Mouse (Mus musculus): ENCODE data around the gene Slc37a3. TPM values are rescaled to one million over a fixed set of nuclear protein-coding genes. Genes with fewer than 3 reads are reported as not detected.
"Not testable (repeated sequence)": the region's sequence is repeated elsewhere in the genome, so short reads cannot be mapped to it uniquely, and the experiment has no call there.

Slc37a3 gene
- polyA plus RNA-seq, 2 experiments = 42.8 to 62.6 TPM

- no peak overlapping the region for H3K27ac ChIP-seq (replicated peaks; ENCODE audit: low read depth, low read length)
- 50% methylated on average over 7 of the region's 7 CpGs for WGBS
- H3K36me3 ChIP-seq (ENCODE audit: control insufficient read depth, insufficient read depth, low read length) = peaks cover 13% of the 10 kb centered on the region
- no peak for TF ChIP-seq POLR2A (IDR thresholded peaks at IDR 0.05; ENCODE audit: borderline replicate concordance, extremely low read depth, insufficient read depth, insufficient read length)
- H3K27me3 ChIP-seq (ENCODE audit: control insufficient read depth, insufficient read depth, low read length) = no peaks in the 10 kb centered on the region
- no peak overlapping the region for H3K4me2 ChIP-seq (replicated peaks; ENCODE audit: low read depth, low read length, severe bottlenecking)
- DNase-seq (ENCODE audit: low spot score) (no peak), ATAC-seq (ENCODE audit: low FRiP score, low read depth) (no peak)
- H3K9me3 ChIP-seq (ENCODE audit: control insufficient read depth, low read length) = no peaks in the 10 kb centered on the region
- H3K4me1 ChIP-seq (ENCODE audit: control insufficient read depth, insufficient read depth, low read length) = peaks cover 12% of the 10 kb centered on the region; the same call in 1 of the 2 replicates
- H3K9ac ChIP-seq (ENCODE audit: low read depth, low read length, severe bottlenecking) = no peak overlapping the region
- H3K4me3 ChIP-seq (replicated peaks; ENCODE audit: low read length) = no peak overlapping the region
These were observed 4.7 kb downstream of the Slc37a3 start for GRCm38 (mm10) chr6:39372727-39373126.

- DNase-seq (ENCODE audit: low spot score) = no peak
- Histone ChIP-seq H3K27me3 (ENCODE audit: control insufficient read depth, insufficient read depth, low read length) (no peaks in the 10 kb centered on the region), H3K9me3 (ENCODE audit: control insufficient read depth, low read length) (no peaks in the 10 kb centered on the region), H3K9ac (ENCODE audit: low read depth, low read length, severe bottlenecking) (no peak overlapping the region), H3K4me2 (replicated peaks; ENCODE audit: low read depth, low read length, severe bottlenecking) (no peak overlapping the region), H3K4me3 (replicated peaks; ENCODE audit: low read length) (no peak overlapping the region), H3K27ac (replicated peaks; ENCODE audit: low read depth, low read length) (no peak overlapping the region), H3K36me3 (ENCODE audit: control insufficient read depth, insufficient read depth, low read length) (peaks cover 13% of the 10 kb centered on the region), H3K4me1 (ENCODE audit: control insufficient read depth, insufficient read depth, low read length) (peaks cover 11% of the 10 kb centered on the region; the same call in 1 of the 2 replicates)
- no peak for TF ChIP-seq POLR2A (IDR thresholded peaks at IDR 0.05; ENCODE audit: borderline replicate concordance, extremely low read depth, insufficient read depth, insufficient read length)
- ATAC-seq (ENCODE audit: low FRiP score, low read depth) = no peak
These were observed 5.4 kb downstream of the Slc37a3 start for GRCm38 (mm10) chr6:39372042-39372441.

DNA sequence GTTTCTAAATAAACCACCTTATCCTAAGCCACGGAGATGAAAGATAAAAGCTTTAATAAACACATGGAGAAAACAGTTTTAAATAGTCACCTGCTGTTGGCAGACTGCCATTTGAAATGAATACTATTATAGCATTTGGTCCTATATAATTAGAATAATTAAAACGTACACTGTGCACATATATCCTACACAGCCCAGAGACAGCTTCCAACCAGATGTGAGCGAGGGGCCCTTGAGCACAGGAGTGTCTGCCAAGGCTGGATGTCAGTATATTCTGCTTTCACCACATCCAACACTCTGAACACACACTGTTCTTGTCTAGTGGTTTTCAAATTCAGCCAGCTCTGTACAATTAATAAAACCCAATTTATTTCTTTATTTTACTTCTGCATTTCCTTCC lies 7.8 kb downstream of the Slc37a3 start:
- 45% methylated on average over 3 of the region's 3 CpGs for WGBS
- ATAC-seq (ENCODE audit: low FRiP score, low read depth) = no peak
- H3K4me2 ChIP-seq (replicated peaks; ENCODE audit: low read depth, low read length, severe bottlenecking) = no peak overlapping the region
- no peaks in the 10 kb centered on the region for H3K4me1 ChIP-seq (ENCODE audit: control insufficient read depth, insufficient read depth, low read length)
- H3K36me3 ChIP-seq (ENCODE audit: control insufficient read depth, insufficient read depth, low read length) = peaks cover 29% of the 10 kb centered on the region
- no peak for TF ChIP-seq POLR2A (IDR thresholded peaks at IDR 0.05; ENCODE audit: borderline replicate concordance, extremely low read depth, insufficient read depth, insufficient read length)
- H3K27ac ChIP-seq (replicated peaks; ENCODE audit: low read depth, low read length) = no peak overlapping the region
- no peak for DNase-seq (ENCODE audit: low spot score)
- no peaks in the 10 kb centered on the region for H3K27me3 ChIP-seq (ENCODE audit: control insufficient read depth, insufficient read depth, low read length)
- no peak overlapping the region for H3K4me3 ChIP-seq (replicated peaks; ENCODE audit: low read length)
- no peaks in the 10 kb centered on the region for H3K9me3 ChIP-seq (ENCODE audit: control insufficient read depth, low read length)
- no peak overlapping the region for H3K9ac ChIP-seq (ENCODE audit: low read depth, low read length, severe bottlenecking)

GRCm38 (mm10) chr6:39362684-39363083 lies 14.8 kb downstream of the Slc37a3 start:
- no peaks in the 10 kb centered on the region for H3K27me3 ChIP-seq (ENCODE audit: control insufficient read depth, insufficient read depth, low read length)
- H3K4me1 ChIP-seq (ENCODE audit: control insufficient read depth, insufficient read depth, low read length) = no peaks in the 10 kb centered on the region
- H3K4me2 ChIP-seq (replicated peaks; ENCODE audit: low read depth, low read length, severe bottlenecking) = no peak overlapping the region
- no peak for DNase-seq (ENCODE audit: low spot score)
- no peak overlapping the region for H3K4me3 ChIP-seq (replicated peaks; ENCODE audit: low read length)
- H3K9me3 ChIP-seq (ENCODE audit: control insufficient read depth, low read length) = no peaks in the 10 kb centered on the region
- no peak overlapping the region for H3K9ac ChIP-seq (ENCODE audit: low read depth, low read length, severe bottlenecking)
- 60% methylated on average over 2 of the region's 2 CpGs for whole genome bisulfite sequencing
- H3K27ac ChIP-seq (replicated peaks; ENCODE audit: low read depth, low read length) = no peak overlapping the region
- no peak for ATAC-seq (ENCODE audit: low FRiP score, low read depth)
- no peak for TF ChIP-seq POLR2A (IDR thresholded peaks at IDR 0.05; ENCODE audit: borderline replicate concordance, extremely low read depth, insufficient read depth, insufficient read length)
- peaks cover 42% of the 10 kb centered on the region for H3K36me3 ChIP-seq (ENCODE audit: control insufficient read depth, insufficient read depth, low read length)

DNA sequence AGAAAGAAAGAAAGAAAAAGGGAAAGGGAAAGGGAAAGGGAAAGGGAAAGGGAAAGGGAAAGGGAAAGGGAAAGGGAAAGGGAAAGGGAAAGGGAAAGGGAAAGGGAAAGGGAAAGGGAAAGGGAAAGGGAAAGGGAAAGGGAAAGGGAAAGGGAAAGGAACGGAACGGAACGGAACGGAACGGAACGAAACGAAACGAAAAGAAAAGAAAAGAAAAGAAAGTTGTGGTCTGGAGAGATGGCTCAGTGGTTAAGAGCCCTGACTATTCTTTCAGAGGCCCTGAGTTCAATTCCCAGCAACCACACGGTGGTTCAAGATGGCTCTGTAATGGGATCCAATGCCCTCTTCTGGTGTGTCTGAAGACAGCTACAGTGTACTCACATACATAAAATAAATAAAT lies 18.3 kb downstream of the Slc37a3 start:
- peaks cover 52% of the 10 kb centered on the region for H3K36me3 ChIP-seq (ENCODE audit: control insufficient read depth, insufficient read depth, low read length)
- not testable (repeated sequence) for H3K9ac ChIP-seq (ENCODE audit: low read depth, low read length, severe bottlenecking); H3K9me3 ChIP-seq (ENCODE audit: control insufficient read depth, low read length); H3K4me1 ChIP-seq (ENCODE audit: control insufficient read depth, insufficient read depth, low read length); H3K4me3 ChIP-seq (replicated peaks; ENCODE audit: low read length); H3K27ac ChIP-seq (replicated peaks; ENCODE audit: low read depth, low read length); ATAC-seq (ENCODE audit: low FRiP score, low read depth); DNase-seq (ENCODE audit: low spot score); H3K27me3 ChIP-seq (ENCODE audit: control insufficient read depth, insufficient read depth, low read length); H3K4me2 ChIP-seq (replicated peaks; ENCODE audit: low read depth, low read length, severe bottlenecking)
- WGBS = 95% methylated on average over 9 of the region's 9 CpGs

DNA sequence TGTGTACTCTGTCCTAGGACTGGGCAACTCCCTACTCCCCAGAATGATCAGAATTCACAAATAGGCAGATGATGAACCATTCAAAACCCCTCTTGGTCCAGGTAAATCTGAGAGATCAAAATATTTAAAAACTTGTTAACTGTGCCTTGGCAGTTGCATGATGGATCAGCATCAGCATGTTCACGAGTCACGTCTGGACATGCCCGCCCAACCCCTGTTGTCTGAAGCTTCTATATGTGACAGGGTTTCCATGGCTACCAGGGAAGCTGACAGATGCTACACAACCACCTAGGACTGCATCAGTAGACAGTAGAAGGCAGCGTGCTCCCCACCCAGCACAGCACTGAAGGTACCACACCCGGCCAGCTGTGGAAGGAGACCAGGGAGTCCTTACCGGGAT lies 28.5 kb downstream of the Slc37a3 start:
- DNase-seq (ENCODE audit: low spot score) = no peak
- TF ChIP-seq POLR2A (IDR thresholded peaks at IDR 0.05; ENCODE audit: borderline replicate concordance, extremely low read depth, insufficient read depth, insufficient read length) = no peak

More for the DNA sequence above, 28.5 kb downstream of the Slc37a3 start:
- no peak overlapping the region for H3K9ac ChIP-seq (ENCODE audit: low read depth, low read length, severe bottlenecking)
- no peaks in the 10 kb centered on the region for H3K27me3 ChIP-seq (ENCODE audit: control insufficient read depth, insufficient read depth, low read length)
- no peak overlapping the region for H3K27ac ChIP-seq (replicated peaks; ENCODE audit: low read depth, low read length)
- no peak overlapping the region for H3K4me2 ChIP-seq (replicated peaks; ENCODE audit: low read depth, low read length, severe bottlenecking)
- ATAC-seq (ENCODE audit: low FRiP score, low read depth) = no peak
- H3K4me1 ChIP-seq (ENCODE audit: control insufficient read depth, insufficient read depth, low read length) = peaks cover 7% of the 10 kb centered on the region; the same call in 1 of the 2 replicates
- peaks cover 78% of the 10 kb centered on the region for H3K36me3 ChIP-seq (ENCODE audit: control insufficient read depth, insufficient read depth, low read length)
- WGBS = 71% methylated on average over 6 of the region's 6 CpGs
- H3K9me3 ChIP-seq (ENCODE audit: control insufficient read depth, low read length) = no peaks in the 10 kb centered on the region
- H3K4me3 ChIP-seq (replicated peaks; ENCODE audit: low read length) = no peak overlapping the region
